Mouse (Mus musculus) heart, adult 9 months (tissue): ENCODE data around the gene Cabin1.
A peak's percentile ranks its signal among the peaks of the same experiment; 100 is the strongest.

Experiments
- DNase-seq, 2 experiments: peaks; one replicate each; pipeline ENCODE4 v3.0.0; 2022; ENCODE audit warnings: low spot score in 2 of 2

Gene Cabin1

GRCm38 (mm10) chr10:75667115-75667910 is 96.8 kb downstream of the Cabin1 start:
- DNase-seq: peak; percentile 76 to 78

- DNase-seq: no peak
Measured at GRCm38 (mm10) chr10:75666451-75667030, 97.6 kb downstream of the Cabin1 start.

GRCm38 (mm10) chr10:75664673-75665270 is 99.4 kb downstream of the Cabin1 start:
- no peak for DNase-seq

- DNase-seq: no peak
Measured at GRCm38 (mm10) chr10:75662575-75662974, 101.6 kb downstream of the Cabin1 start.

GRCm38 (mm10) chr10:75661876-75662275 is 102.3 kb downstream of the Cabin1 start:
- DNase-seq: no peak

GRCm38 (mm10) chr10:75661381-75661780 is 102.8 kb downstream of the Cabin1 start:
- DNase-seq: no peak

GRCm38 (mm10) chr10:75657772-75658171 is 106.4 kb downstream of the Cabin1 start:
- no peak for DNase-seq

- no peak for DNase-seq
Measured at GRCm38 (mm10) chr10:75657165-75657564, 107.0 kb downstream of the Cabin1 start.

GRCm38 (mm10) chr10:75654053-75654452 is 110.1 kb downstream of the Cabin1 start:
- no peak for DNase-seq

- no peak for DNase-seq
Measured at GRCm38 (mm10) chr10:75651381-75652068, 112.6 kb downstream of the Cabin1 start.

GRCm38 (mm10) chr10:75650306-75650902 is 113.7 kb downstream of the Cabin1 start:
- no peak for DNase-seq

- DNase-seq: no peak
Measured at GRCm38 (mm10) chr10:75649406-75649995, 114.6 kb downstream of the Cabin1 start.

- no peak for DNase-seq
Measured at GRCm38 (mm10) chr10:75649001-75649400, 115.1 kb downstream of the Cabin1 start.

GRCm38 (mm10) chr10:75648091-75648490 is 116.0 kb downstream of the Cabin1 start:
- DNase-seq: no peak

- peak; percentile 54 to 72 for DNase-seq
Measured at GRCm38 (mm10) chr10:75647362-75647761, 116.8 kb downstream of the Cabin1 start.

GRCm38 (mm10) chr10:75646406-75646805 is 117.7 kb downstream of the Cabin1 start:
- DNase-seq: no peak

- no peak for DNase-seq
Measured at GRCm38 (mm10) chr10:75645616-75646015, 118.5 kb downstream of the Cabin1 start.

- no peak for DNase-seq
Measured at GRCm38 (mm10) chr10:75643741-75644343, 120.3 kb downstream of the Cabin1 start, which contains the start of gene Susd2. Gene Susd2, minus strand, starts transcription at chr10:75644008.

GRCm38 (mm10) chr10:75642891-75643290 is 121.2 kb downstream of the Cabin1 start:
- no peak for DNase-seq

- no peak for DNase-seq
Measured at GRCm38 (mm10) chr10:75642436-75642835, 121.7 kb downstream of the Cabin1 start.

GRCm38 (mm10) chr10:75641721-75642222 is 122.4 kb downstream of the Cabin1 start:
- no peak for DNase-seq
